Mouse (Mus musculus): Measurements from ENCODE around the gene Gid4.
"Not testable (repeated sequence)": the region's sequence is repeated elsewhere in the genome, so short reads cannot be mapped to it uniquely, and the experiment has no call there.

Gid4 gene

DNA sequence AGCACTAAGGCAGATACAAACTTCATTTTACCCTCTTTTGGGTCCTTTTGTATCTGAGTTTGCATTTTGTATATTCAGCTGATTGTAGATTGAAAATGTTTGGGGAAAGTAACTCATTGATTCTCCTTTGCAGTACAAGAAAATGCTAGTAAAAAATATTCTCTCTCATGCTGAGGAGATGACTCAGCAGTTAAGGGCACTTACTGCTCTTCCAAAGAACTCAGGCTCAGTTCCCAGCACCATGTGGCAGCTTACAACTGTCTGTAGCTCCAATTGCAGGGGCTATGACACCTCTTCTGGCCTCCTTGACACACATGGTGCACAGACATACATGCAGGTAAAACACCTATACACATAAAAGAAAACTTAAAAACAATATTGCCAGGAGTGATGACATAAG is 16.6 kb downstream of the Gid4 start:
- no peak for DNase-seq (ENCODE audit: low read depth, low spot score)

DNA sequence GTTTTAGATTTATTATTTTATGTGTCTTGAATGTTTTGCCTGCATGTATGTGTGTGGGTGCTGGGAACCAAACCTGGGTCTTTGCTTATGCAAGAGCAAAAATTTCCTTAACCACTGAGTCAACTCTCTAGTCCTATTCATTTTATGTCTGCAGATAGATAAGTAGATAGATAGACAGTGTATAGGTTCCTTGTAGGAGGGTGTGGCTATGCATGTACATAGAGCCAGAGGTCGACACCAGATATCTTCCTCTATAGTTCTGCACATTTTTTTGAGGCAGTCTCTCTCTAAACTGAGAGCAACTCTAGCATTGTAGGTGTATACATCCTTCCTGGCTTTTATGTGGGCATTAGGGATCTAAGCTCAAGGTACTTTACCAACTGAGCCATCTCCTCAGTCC is 18.2 kb downstream of the Gid4 start:
- DNase-seq (ENCODE audit: low read depth, low spot score): no peak

GRCm38 (mm10) chr11:60436618-60437017 is 19.7 kb downstream of the Gid4 start:
- DNase-seq (ENCODE audit: low read depth, low spot score): no peak

DNA sequence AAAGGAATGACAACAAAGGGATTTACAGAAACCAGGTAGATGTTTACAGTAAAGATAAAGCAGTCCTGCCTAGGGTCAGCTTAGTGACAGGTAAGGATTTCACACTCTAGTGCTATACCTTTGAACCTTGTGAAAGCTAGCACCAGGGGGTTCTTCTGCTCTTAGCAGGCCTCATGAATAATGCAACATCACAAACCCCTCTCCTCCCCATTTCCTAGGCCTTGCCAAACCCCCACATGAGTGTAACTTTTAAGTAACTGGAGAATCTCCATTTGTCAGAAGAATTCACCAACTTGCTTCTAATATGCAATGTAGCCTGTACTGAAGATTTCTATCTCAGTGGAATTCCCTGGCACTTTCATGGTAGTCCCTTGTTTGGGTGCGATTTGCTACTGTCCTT is 22.7 kb downstream of the Gid4 start:
- not testable (repeated sequence) for DNase-seq (ENCODE audit: low read depth, low spot score)

DNA sequence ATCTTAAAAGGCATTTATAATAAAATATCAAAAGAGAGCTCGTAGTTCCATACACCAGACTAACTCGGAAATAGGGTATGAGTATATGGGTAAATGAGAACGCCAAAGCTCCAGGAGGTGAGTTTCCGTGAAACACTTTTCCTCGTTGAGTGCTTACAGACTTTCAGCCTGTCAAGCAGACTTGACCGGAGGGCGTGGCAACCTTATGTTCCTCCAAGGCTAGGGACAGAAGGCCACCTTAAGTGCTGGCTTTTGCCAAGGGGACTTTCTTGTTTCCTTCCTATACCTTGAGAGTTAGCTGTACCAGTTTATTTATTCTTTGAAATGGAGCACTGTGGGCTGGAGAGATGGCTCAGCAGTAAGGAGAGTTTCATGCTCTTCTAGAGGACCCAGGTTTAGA is 23.2 kb downstream of the Gid4 start:
- DNase-seq (ENCODE audit: low read depth, low spot score): no peak

DNA sequence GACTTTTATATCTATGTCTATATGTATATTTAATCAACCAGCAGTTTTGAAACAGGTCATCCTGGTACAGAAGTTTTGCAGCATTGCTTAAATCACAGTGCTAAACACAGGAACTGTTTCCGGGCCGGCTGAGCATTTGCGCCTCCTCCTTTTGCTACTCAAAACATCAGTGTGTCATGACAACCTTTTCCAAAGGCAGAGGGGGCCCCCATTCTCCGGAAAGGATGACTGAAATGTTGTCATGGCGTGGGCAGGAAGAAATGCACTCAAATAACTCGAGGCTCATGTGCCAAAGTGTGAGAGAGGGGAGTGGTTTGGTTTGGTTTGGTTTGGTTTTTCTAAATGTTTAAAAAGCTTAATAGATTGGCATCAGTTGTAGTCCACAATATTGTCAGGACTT is 26.0 kb downstream of the Gid4 start:
- DNase-seq (ENCODE audit: low read depth, low spot score): no peak

DNA sequence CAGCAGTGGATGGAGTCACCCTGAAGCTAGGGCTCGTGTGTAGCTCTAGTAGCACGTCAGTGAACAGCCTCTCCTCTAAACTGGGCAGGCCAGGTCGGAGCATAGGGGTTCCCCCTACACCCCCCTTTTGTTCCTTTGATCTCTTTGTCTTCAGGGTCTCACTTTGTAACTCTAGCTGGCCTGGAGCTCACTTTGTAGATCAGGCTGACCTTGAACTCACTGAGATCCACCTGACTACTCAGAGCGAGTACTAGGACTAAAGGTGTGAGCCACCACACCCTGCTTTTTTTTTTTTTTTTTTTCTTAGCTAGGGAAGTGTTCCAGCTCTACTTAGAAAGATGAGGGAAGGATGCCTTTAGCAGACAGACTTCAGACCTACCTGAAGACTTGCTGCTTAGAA is 27.1 kb downstream of the Gid4 start:
- DNase-seq (ENCODE audit: low read depth, low spot score): no peak

GRCm38 (mm10) chr11:60454080-60454744 is 37.3 kb downstream of the Gid4 start, which contains the start of gene Drg2:
Gene Drg2 (plus strand): TSS chr11:60454591.
- peak; percentile 93 for DNase-seq (ENCODE audit: low read depth, low spot score)

GRCm38 (mm10) chr11:60454745-60455087 is 37.8 kb downstream of the Gid4 start:
- DNase-seq (ENCODE audit: low read depth, low spot score): no peak

DNA sequence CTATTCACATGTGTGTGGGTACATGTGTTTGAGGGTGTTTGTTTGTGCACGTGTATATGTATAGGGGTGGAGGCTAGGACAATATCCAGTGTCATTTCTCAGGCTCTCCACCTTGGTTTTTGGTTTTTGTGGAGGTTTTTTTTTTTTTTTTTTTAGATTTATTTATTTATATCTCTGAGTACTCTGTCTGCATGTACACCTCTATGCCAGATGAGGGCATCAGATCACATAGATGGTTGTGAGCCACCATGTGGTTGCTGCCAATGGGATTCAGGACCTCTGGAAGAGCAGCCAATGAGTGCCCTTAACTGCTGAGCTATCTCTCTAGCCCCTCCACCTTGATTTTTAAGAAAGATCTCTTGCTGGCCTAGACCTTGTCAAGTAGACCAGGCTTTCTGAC is 41.0 kb downstream of the Gid4 start:
- DNase-seq (ENCODE audit: low read depth, low spot score): no peak

DNA sequence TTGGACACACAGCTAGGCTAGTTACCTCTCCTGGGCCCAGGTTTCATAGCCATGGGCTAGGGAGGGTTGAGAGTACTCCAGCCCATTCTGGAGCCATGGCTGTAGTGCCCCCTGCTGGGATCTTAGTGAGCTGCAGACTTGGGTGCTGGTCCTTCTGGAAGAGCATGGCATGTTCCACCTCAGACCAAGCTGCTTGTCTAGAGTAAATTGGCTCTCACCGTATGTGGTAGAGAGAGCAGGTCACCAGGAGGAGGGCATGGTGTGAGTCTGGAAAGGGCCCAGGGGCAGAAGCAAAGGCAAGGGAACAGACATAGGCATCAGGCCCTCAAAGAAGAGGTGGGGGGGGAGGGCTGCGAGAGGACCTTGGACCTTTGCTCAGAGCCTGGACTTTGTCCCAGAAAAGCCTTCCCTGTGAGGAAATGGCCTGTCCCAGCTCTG is 49.0 kb downstream of the Gid4 start:
- DNase-seq (ENCODE audit: low read depth, low spot score): peak; percentile 55

DNA sequence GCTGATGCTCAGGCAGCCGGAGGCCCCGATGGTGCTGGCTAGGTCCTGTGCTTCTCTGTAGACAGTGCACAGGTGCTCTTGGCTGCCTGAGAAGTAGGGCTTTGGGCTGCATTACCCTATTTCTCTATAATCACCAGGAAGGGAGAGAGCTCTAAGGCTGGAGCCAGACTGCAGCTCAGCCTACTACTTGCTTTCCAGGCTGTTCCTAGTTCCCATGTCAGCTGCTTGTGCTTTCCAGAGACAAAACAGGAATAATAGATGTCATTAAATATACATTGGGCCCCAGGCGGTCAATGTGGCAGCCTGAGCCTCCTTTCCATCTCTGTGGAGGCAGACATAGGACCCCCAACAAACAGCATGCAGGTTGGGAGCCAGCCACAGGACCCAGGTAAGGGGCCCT is 52.1 kb downstream of the Gid4 start, which contains the start of gene Myo15:
Myo15 (plus strand) TSS at position 301 of the 400 bp plus-strand sequence.
- no peak for DNase-seq (ENCODE audit: low read depth, low spot score)

- DNase-seq (ENCODE audit: low read depth, low spot score): no peak
Measured at GRCm38 (mm10) chr11:60470743-60471142, 53.8 kb downstream of the Gid4 start.

- no peak for DNase-seq (ENCODE audit: low read depth, low spot score)
Measured at GRCm38 (mm10) chr11:60474534-60474933, 57.6 kb downstream of the Gid4 start.

GRCm38 (mm10) chr11:60475668-60476362 is 58.9 kb downstream of the Gid4 start:
- DNase-seq (ENCODE audit: low read depth, low spot score): no peak

GRCm38 (mm10) chr11:60478121-60478520 is 61.2 kb downstream of the Gid4 start:
- no peak for DNase-seq (ENCODE audit: low read depth, low spot score)

- DNase-seq (ENCODE audit: low read depth, low spot score): no peak
Measured at GRCm38 (mm10) chr11:60486267-60486666, 69.3 kb downstream of the Gid4 start.

GRCm38 (mm10) chr11:60492726-60493125 is 75.8 kb downstream of the Gid4 start:
- no peak for DNase-seq (ENCODE audit: low read depth, low spot score)

- no peak for DNase-seq (ENCODE audit: low read depth, low spot score)
Measured at GRCm38 (mm10) chr11:60495692-60496091, 78.7 kb downstream of the Gid4 start.
